Mouse (Mus musculus) hindbrain, postnatal 0 days (tissue): ENCODE measurements at regions not wholly inside any gene's neighbourhood (a gene's known extent, or its start where the extent isn't known, plus 50 kb on each side); places are given as distances from the start of the nearest gene placed in this dataset.

ENCODE experiments used
- ATAC-seq: fragments of 200-750 bp; cut with Nextera tagmentation; 2 replicates; pipeline ENCODE4 v1.8.0; 2017; ENCODE audit warnings: mild to moderate bottlenecking, moderate TSS enrichment, moderate library complexity
- DNase-seq: peaks from one replicate; pipeline ENCODE4 v3.0.0-alpha.2; 2015; ENCODE audit warnings: low spot score
- H3K27ac ChIP-seq: fragments of 300-500 bp; sonication (generic); 2 replicates; pipeline ENCODE4 v1.5.1; 2014; ENCODE audit warnings: mild to moderate bottlenecking
- H3K27me3 ChIP-seq: fragments of 300-500 bp; sonication (generic); 2 replicates; pipeline ENCODE4 v1.6.1; 2014; ENCODE audit warnings: low read length, mixed read lengths; ENCODE audit not compliant: insufficient read depth
- H3K36me3 ChIP-seq: fragments of 300-500 bp; sonication (generic); 2 replicates; pipeline ENCODE4 v1.6.1; 2014; ENCODE audit warnings: low read length, mixed read lengths; ENCODE audit not compliant: insufficient read depth
- H3K4me1 ChIP-seq: fragments of 300-500 bp; sonication (generic); 2 replicates; pipeline ENCODE4 v1.6.1; 2014; ENCODE audit warnings: antibody characterized with exemption, low read length, mixed read lengths; ENCODE audit not compliant: insufficient read depth
- H3K4me2 ChIP-seq: fragments of 300-500 bp; sonication (generic); 2 replicates; pipeline ENCODE4 v1.6.1; 2014; ENCODE audit warnings: low read depth, mild to moderate bottlenecking, low read length, moderate library complexity, mixed read lengths
- H3K4me3 ChIP-seq: fragments of 300-500 bp; sonication (generic); 2 replicates; pipeline ENCODE4 v1.5.1; 2014; ENCODE audit warnings: low read length
- H3K9ac ChIP-seq: fragments of 300-500 bp; sonication (generic); replicated peaks from 2 replicates; pipeline ENCODE4 v1.6.1; 2014; ENCODE audit warnings: mild to moderate bottlenecking, low read length, moderate library complexity, mixed read lengths
- H3K9me3 ChIP-seq: fragments of 300-500 bp; sonication (generic); 2 replicates; pipeline ENCODE4 v1.6.1; 2016; ENCODE audit warnings: low read length, mixed read lengths
- CTCF ChIP-seq: IDR thresholded peaks from 2 replicates; pipeline ENCODE4 v1.5.1; 2016; ENCODE audit warnings: antibody characterized with exemption, control low read depth, low read depth
- WGBS: fragments of 180-500 bp; shearing (Covaris S2); extraction: QIAGEN DNeasy Blood & Tissue Kit; methylation state at CpG from one replicate; pipeline ENCODE4 v1.1.7; 2014; 5-methylcytosine and 5-hydroxymethylcytosine counted together

GRCm38 (mm10) chr13:44282306-44282705, 447.0 kb upstream of the Jarid2 start:
- Histone ChIP-seq H3K36me3 (no peaks in the 10 kb centered on the region), H3K4me3 (no peak overlapping the region), H3K9ac (no peak overlapping the region; the same call in 1 of the 2 replicates), H3K27ac (no peak overlapping the region), H3K9me3 (no peaks in the 10 kb centered on the region), H3K27me3 (no peaks in the 10 kb centered on the region), H3K4me1 (peaks cover 9% of the 10 kb centered on the region; the same call in 1 of the 2 replicates), H3K4me2 (no peak overlapping the region)
- ATAC-seq (no peak), DNase-seq (peak; percentile 19)
- TF ChIP-seq CTCF = no peak
- 46% methylated on average over 9 of the region's 9 CpGs for WGBS

DNA sequence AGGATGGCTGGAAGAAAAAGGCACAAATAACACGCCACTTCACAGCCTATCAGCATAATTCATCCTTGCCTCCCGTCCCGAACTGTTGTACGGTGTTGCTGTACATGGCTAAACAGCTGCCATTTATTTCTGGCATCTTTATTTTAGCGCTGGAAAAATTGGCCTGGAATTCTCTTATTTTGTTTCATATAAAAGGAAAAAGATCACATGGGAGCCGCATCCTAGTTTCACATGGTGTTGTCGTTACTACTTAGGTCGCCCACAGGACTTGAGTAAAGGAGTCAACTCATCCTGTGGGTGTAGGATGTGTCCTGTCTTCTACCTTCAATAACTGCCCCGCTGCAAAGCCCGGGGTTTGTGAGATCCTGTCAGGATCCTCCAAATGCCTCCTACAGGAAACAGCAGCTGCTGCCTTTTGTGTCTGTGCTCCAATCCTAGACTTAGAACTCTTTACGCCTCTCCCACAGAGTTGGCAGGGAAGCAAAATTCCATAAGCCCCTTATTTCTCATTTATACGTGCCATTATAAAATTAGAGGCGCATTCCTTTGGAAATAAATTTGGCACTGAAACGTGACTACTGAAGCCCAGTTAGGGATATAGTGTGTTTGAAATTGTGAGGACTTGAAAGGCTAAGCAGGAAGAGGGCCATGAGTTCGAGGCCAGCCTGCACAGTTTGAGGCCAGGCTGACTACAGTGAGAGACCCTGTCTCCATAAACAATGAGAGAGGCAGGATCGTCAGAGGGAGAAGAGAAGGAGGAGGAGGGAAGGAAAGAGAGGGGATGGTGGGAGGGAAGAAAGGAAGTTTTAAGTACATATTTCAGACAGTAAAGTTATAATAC, 446.3 kb upstream of the Jarid2 start:
- WGBS = 54% methylated on average over 16 of the region's 16 CpGs
- peak; percentile 46 for DNase-seq
- no peaks in the 10 kb centered on the region for H3K27me3 ChIP-seq
- no peak for TF ChIP-seq CTCF
- no peak overlapping the region for H3K27ac ChIP-seq
- no peak overlapping the region for H3K4me2 ChIP-seq
- H3K36me3 ChIP-seq = no peaks in the 10 kb centered on the region
- H3K9ac ChIP-seq = no peak overlapping the region
- peaks cover 9% of the 10 kb centered on the region; the same call in 1 of the 2 replicates for H3K4me1 ChIP-seq
- no peaks in the 10 kb centered on the region for H3K9me3 ChIP-seq
- no peak overlapping the region for H3K4me3 ChIP-seq
- no peak for ATAC-seq

- ATAC-seq (no peak), DNase-seq (no peak)
- Histone ChIP-seq H3K36me3 (no peaks in the 10 kb centered on the region), H3K27ac (no peak overlapping the region), H3K9ac (no peak overlapping the region), H3K4me2 (no peak overlapping the region), H3K4me3 (no peak overlapping the region), H3K9me3 (peaks cover 3% of the 10 kb centered on the region; the same call in 1 of the 2 replicates), H3K27me3 (no peaks in the 10 kb centered on the region), H3K4me1 (peaks cover 6% of the 10 kb centered on the region; the same call in 1 of the 2 replicates)
- no peak for TF ChIP-seq CTCF
- WGBS = 88% methylated on average over 1 of the region's 1 CpGs
Measured at GRCm38 (mm10) chr13:44285881-44286280, 443.4 kb upstream of the Jarid2 start.

GRCm38 (mm10) chr13:44290199-44290598, 439.1 kb upstream of the Jarid2 start:
- peak; percentile 51 for TF ChIP-seq CTCF
- Histone ChIP-seq H3K4me1 (peaks cover 6% of the 10 kb centered on the region; the same call in 1 of the 2 replicates), H3K27ac (no peak overlapping the region), H3K36me3 (no peaks in the 10 kb centered on the region), H3K9me3 (peaks cover 3% of the 10 kb centered on the region; the same call in 1 of the 2 replicates), H3K9ac (no peak overlapping the region), H3K4me2 (no peak overlapping the region), H3K4me3 (no peak overlapping the region), H3K27me3 (no peaks in the 10 kb centered on the region)
- 98% methylated on average over 2 of the region's 2 CpGs for WGBS
- DNase-seq (no peak), ATAC-seq (no peak)

- DNase-seq = no peak
- H3K4me2 ChIP-seq = no peak overlapping the region
- H3K4me1 ChIP-seq = peaks cover 6% of the 10 kb centered on the region; the same call in 1 of the 2 replicates
- no peak for TF ChIP-seq CTCF
- WGBS = 69% methylated on average over 6 of the region's 6 CpGs
- no peak overlapping the region for H3K27ac ChIP-seq
- no peaks in the 10 kb centered on the region for H3K27me3 ChIP-seq
- no peak overlapping the region for H3K9ac ChIP-seq
- H3K36me3 ChIP-seq = no peaks in the 10 kb centered on the region
- no peak for ATAC-seq
- no peak overlapping the region for H3K4me3 ChIP-seq
- peaks cover 3% of the 10 kb centered on the region; the same call in 1 of the 2 replicates for H3K9me3 ChIP-seq
Measured at GRCm38 (mm10) chr13:44292476-44293056, 436.7 kb upstream of the Jarid2 start.

GRCm38 (mm10) chr13:44293736-44294416, 435.4 kb upstream of the Jarid2 start:
- no peak overlapping the region for H3K9ac ChIP-seq
- no peaks in the 10 kb centered on the region for H3K36me3 ChIP-seq
- peaks cover 3% of the 10 kb centered on the region; the same call in 1 of the 2 replicates for H3K9me3 ChIP-seq
- no peaks in the 10 kb centered on the region for H3K27me3 ChIP-seq
- peaks cover 6% of the 10 kb centered on the region; the same call in 1 of the 2 replicates for H3K4me1 ChIP-seq
- WGBS = 50% methylated on average over 15 of the region's 15 CpGs
- H3K27ac ChIP-seq = no peak overlapping the region
- no peak for TF ChIP-seq CTCF
- ATAC-seq = peak; percentile 55; the same call in 1 of the 2 replicates
- no peak overlapping the region for H3K4me3 ChIP-seq
- no peak overlapping the region for H3K4me2 ChIP-seq
- peak; percentile 75 for DNase-seq
